Mouse (Mus musculus) hindbrain, embryonic 13.5 days (tissue): ENCODE measurements at regions not wholly inside any gene's neighbourhood (a gene's known extent, or its start where the extent isn't known, plus 50 kb on each side); places are given as distances from the start of the nearest gene placed in this dataset.

Experiments used
- ATAC-seq: fragments of 200-750 bp; cut with Nextera tagmentation; 2 replicates; pipeline ENCODE4 v1.8.0; 2017; ENCODE audit warnings: moderate TSS enrichment; ENCODE audit not compliant: low FRiP score
- H3K27ac ChIP-seq: fragments of 300-500 bp; sonication (generic); 2 replicates; pipeline ENCODE4 v1.5.1; 2015; ENCODE audit warnings: inconsistent platforms, mild to moderate bottlenecking, moderate library complexity
- H3K27me3 ChIP-seq: fragments of 300-500 bp; sonication (generic); 2 replicates; pipeline ENCODE4 v1.6.1; 2015; ENCODE audit warnings: mild to moderate bottlenecking, inconsistent platforms
- H3K36me3 ChIP-seq: fragments of 300-500 bp; sonication (generic); 2 replicates; pipeline ENCODE4 v1.6.1; 2015; ENCODE audit warnings: mild to moderate bottlenecking, inconsistent platforms
- H3K4me1 ChIP-seq: fragments of 300-500 bp; sonication (generic); replicated peaks from 2 replicates; pipeline ENCODE4 v1.6.1; 2015; ENCODE audit warnings: inconsistent platforms
- H3K4me2 ChIP-seq: fragments of 300-500 bp; sonication (generic); 2 replicates; pipeline ENCODE4 v1.6.1; 2015; ENCODE audit warnings: inconsistent platforms, mild to moderate bottlenecking, moderate library complexity
- H3K4me3 ChIP-seq: fragments of 300-500 bp; sonication (generic); 2 replicates; pipeline ENCODE4 v1.5.1; 2015; ENCODE audit warnings: mild to moderate bottlenecking, inconsistent platforms
- H3K9ac ChIP-seq: fragments of 300-500 bp; sonication (generic); 2 replicates; pipeline ENCODE4 v1.6.1; 2015; ENCODE audit warnings: mild to moderate bottlenecking, inconsistent platforms
- H3K9me3 ChIP-seq: fragments of 300-500 bp; sonication (generic); 2 replicates; pipeline ENCODE4 v1.6.1; 2016; ENCODE audit warnings: inconsistent platforms
- WGBS: fragments of 180-500 bp; shearing (Covaris S2); methylation state at CpG from one replicate; pipeline ENCODE4 v1.1.7; 2015; 5-methylcytosine and 5-hydroxymethylcytosine counted together

GRCm38 (mm10) chr7:77632656-77633055, 1105.2 kb downstream of the Ntrk3 start:
- Histone ChIP-seq H3K27ac (peak overlapping the region; percentile 55; the same call in 1 of the 2 replicates), H3K27me3 (no peaks in the 10 kb centered on the region), H3K9me3 (no peaks in the 10 kb centered on the region), H3K4me2 (no peak overlapping the region), H3K9ac (no peak overlapping the region), H3K4me1 (peaks cover 12% of the 10 kb centered on the region), H3K36me3 (no peaks in the 10 kb centered on the region), H3K4me3 (no peak overlapping the region)
- WGBS: 9% methylated on average over 1 of the region's 1 CpGs
- ATAC-seq: peak; percentile 73

GRCm38 (mm10) chr7:77623491-77623890, 1114.3 kb downstream of the Ntrk3 start:
- Histone ChIP-seq H3K9me3 (no peaks in the 10 kb centered on the region), H3K4me3 (no peak overlapping the region), H3K4me1 (peaks cover 12% of the 10 kb centered on the region), H3K4me2 (no peak overlapping the region), H3K36me3 (no peaks in the 10 kb centered on the region), H3K27ac (no peak overlapping the region), H3K27me3 (no peaks in the 10 kb centered on the region), H3K9ac (no peak overlapping the region)
- WGBS: 18% methylated on average over 4 of the region's 4 CpGs
- no peak for ATAC-seq

GRCm38 (mm10) chr7:77622934-77623333, 1114.9 kb downstream of the Ntrk3 start:
- no peak overlapping the region for H3K4me3 ChIP-seq
- peaks cover 12% of the 10 kb centered on the region for H3K4me1 ChIP-seq
- no peaks in the 10 kb centered on the region for H3K27me3 ChIP-seq
- H3K9me3 ChIP-seq: no peaks in the 10 kb centered on the region
- H3K36me3 ChIP-seq: no peaks in the 10 kb centered on the region
- ATAC-seq: no peak
- H3K27ac ChIP-seq: no peak overlapping the region
- H3K9ac ChIP-seq: no peak overlapping the region
- H3K4me2 ChIP-seq: no peak overlapping the region

- ATAC-seq: no peak
- WGBS: 83% methylated on average over 1 of the region's 1 CpGs
Observed at GRCm38 (mm10) chr7:77572872-77573271, 1164.9 kb downstream of the Ntrk3 start.

GRCm38 (mm10) chr7:77559095-77559494, 1178.7 kb downstream of the Ntrk3 start:
- Histone ChIP-seq H3K36me3 (no peaks in the 10 kb centered on the region), H3K9me3 (no peaks in the 10 kb centered on the region), H3K9ac (no peak overlapping the region), H3K4me2 (no peak overlapping the region), H3K27ac (no peak overlapping the region), H3K4me1 (no peaks in the 10 kb centered on the region), H3K4me3 (no peak overlapping the region), H3K27me3 (no peaks in the 10 kb centered on the region)
- WGBS: 69% methylated on average over 1 of the region's 1 CpGs
- ATAC-seq: no peak

More at GRCm38 (mm10) chr7:77572872-77573271, 1164.9 kb downstream of the Ntrk3 start:
- Histone ChIP-seq H3K4me3 (no peak overlapping the region), H3K9me3 (no peaks in the 10 kb centered on the region), H3K9ac (no peak overlapping the region), H3K4me1 (no peaks in the 10 kb centered on the region), H3K36me3 (no peaks in the 10 kb centered on the region), H3K27me3 (no peaks in the 10 kb centered on the region), H3K4me2 (no peak overlapping the region), H3K27ac (no peak overlapping the region)

GRCm38 (mm10) chr7:77558536-77558935, 1179.3 kb downstream of the Ntrk3 start:
- H3K9ac ChIP-seq: no peak overlapping the region
- H3K27ac ChIP-seq: no peak overlapping the region
- H3K36me3 ChIP-seq: no peaks in the 10 kb centered on the region
- H3K4me2 ChIP-seq: no peak overlapping the region
- 75% methylated on average over 4 of the region's 4 CpGs for WGBS
- H3K4me3 ChIP-seq: no peak overlapping the region
- ATAC-seq: no peak
- H3K9me3 ChIP-seq: no peaks in the 10 kb centered on the region
- H3K27me3 ChIP-seq: no peaks in the 10 kb centered on the region
- no peaks in the 10 kb centered on the region for H3K4me1 ChIP-seq

GRCm38 (mm10) chr7:77536890-77537289, 1200.9 kb downstream of the Ntrk3 start:
- no peak overlapping the region for H3K9ac ChIP-seq
- no peak overlapping the region for H3K4me2 ChIP-seq
- no peaks in the 10 kb centered on the region for H3K9me3 ChIP-seq
- H3K27ac ChIP-seq: no peak overlapping the region
- no peaks in the 10 kb centered on the region for H3K27me3 ChIP-seq
- 48% methylated on average over 5 of the region's 5 CpGs for WGBS
- peaks cover 8% of the 10 kb centered on the region; the same call in 1 of the 2 replicates for H3K4me1 ChIP-seq
- no peak overlapping the region for H3K4me3 ChIP-seq
- no peaks in the 10 kb centered on the region for H3K36me3 ChIP-seq
- no peak for ATAC-seq

GRCm38 (mm10) chr7:77527906-77528305, 1209.9 kb downstream of the Ntrk3 start:
- Histone ChIP-seq H3K9ac (no peak overlapping the region), H3K36me3 (no peaks in the 10 kb centered on the region), H3K9me3 (no peaks in the 10 kb centered on the region), H3K4me1 (peaks cover 9% of the 10 kb centered on the region; the same call in 1 of the 2 replicates), H3K4me2 (no peak overlapping the region), H3K27ac (no peak overlapping the region), H3K27me3 (no peaks in the 10 kb centered on the region), H3K4me3 (no peak overlapping the region)
- no peak for ATAC-seq
- 42% methylated on average over 5 of the region's 5 CpGs for WGBS

- no peaks in the 10 kb centered on the region for H3K36me3 ChIP-seq
- no peak overlapping the region for H3K4me2 ChIP-seq
- no peaks in the 10 kb centered on the region for H3K9me3 ChIP-seq
- H3K27me3 ChIP-seq: no peaks in the 10 kb centered on the region
- H3K9ac ChIP-seq: no peak overlapping the region
- ATAC-seq: no peak
- 63% methylated on average over 2 of the region's 2 CpGs for WGBS
- H3K27ac ChIP-seq: no peak overlapping the region
- H3K4me1 ChIP-seq: peaks cover 3% of the 10 kb centered on the region; the same call in 1 of the 2 replicates
- no peak overlapping the region for H3K4me3 ChIP-seq
Observed at GRCm38 (mm10) chr7:77509586-77509985, 1228.2 kb downstream of the Ntrk3 start.

- Histone ChIP-seq H3K4me2 (no peak overlapping the region), H3K4me3 (no peak overlapping the region), H3K36me3 (no peaks in the 10 kb centered on the region), H3K27me3 (no peaks in the 10 kb centered on the region), H3K4me1 (peaks cover 3% of the 10 kb centered on the region; the same call in 1 of the 2 replicates), H3K9me3 (no peaks in the 10 kb centered on the region), H3K27ac (no peak overlapping the region), H3K9ac (no peak overlapping the region)
- ATAC-seq: no peak
- WGBS: 85% methylated on average over 3 of the region's 3 CpGs
Observed at GRCm38 (mm10) chr7:77507606-77508005, 1230.2 kb downstream of the Ntrk3 start.

- Histone ChIP-seq H3K9me3 (no peaks in the 10 kb centered on the region), H3K27me3 (no peaks in the 10 kb centered on the region), H3K9ac (no peak overlapping the region), H3K4me2 (no peak overlapping the region), H3K36me3 (no peaks in the 10 kb centered on the region), H3K4me3 (no peak overlapping the region), H3K4me1 (no peaks in the 10 kb centered on the region), H3K27ac (no peak overlapping the region)
- 89% methylated on average over 4 of the region's 4 CpGs for WGBS
- ATAC-seq: no peak
Observed at GRCm38 (mm10) chr7:77502608-77503007, 1235.2 kb downstream of the Ntrk3 start.

- no peaks in the 10 kb centered on the region for H3K9me3 ChIP-seq
- no peak overlapping the region for H3K4me2 ChIP-seq
- H3K9ac ChIP-seq: no peak overlapping the region
- no peaks in the 10 kb centered on the region for H3K36me3 ChIP-seq
- 89% methylated on average over 3 of the region's 3 CpGs for WGBS
- no peak for ATAC-seq
- H3K4me1 ChIP-seq: no peaks in the 10 kb centered on the region
- no peak overlapping the region for H3K27ac ChIP-seq
- no peaks in the 10 kb centered on the region for H3K27me3 ChIP-seq
- no peak overlapping the region for H3K4me3 ChIP-seq
Observed at GRCm38 (mm10) chr7:77495066-77495465, 1242.7 kb downstream of the Ntrk3 start.

- Histone ChIP-seq H3K27ac (no peak overlapping the region), H3K36me3 (no peaks in the 10 kb centered on the region), H3K4me1 (no peaks in the 10 kb centered on the region), H3K4me2 (no peak overlapping the region), H3K4me3 (no peak overlapping the region), H3K9ac (no peak overlapping the region), H3K9me3 (no peaks in the 10 kb centered on the region), H3K27me3 (no peaks in the 10 kb centered on the region)
- 88% methylated on average over 2 of the region's 2 CpGs for WGBS
- ATAC-seq: no peak
Observed at GRCm38 (mm10) chr7:77477519-77477918, 1247.8 kb downstream of the Agbl1 start.
